Mouse (Mus musculus) adrenal gland, adult 2 months (tissue): ENCODE measurements around the gene Tas2r107. TPM values are rescaled to one million over a fixed set of nuclear protein-coding genes. Genes with fewer than 3 reads are reported as not detected.
"Not testable (repeated sequence)": the region's sequence is repeated elsewhere in the genome, so short reads cannot be mapped to it uniquely, and the experiment has no call there.

Experiments
- DNase-seq: peaks from one replicate; pipeline ENCODE4 v3.0.0; 2021
- long read RNA-seq: library from polyadenylated mRNA; stranded (forward); transcript quantifications from one replicate; pipeline ENCODE4 v2.0.0, GENCODE M21; 2021
- polyA plus RNA-seq: library from polyadenylated mRNA; depleted of rRNA; stranded (reverse); fragments of >200 nt; gene quantifications from 2 replicates; pipeline ENCODE4 v1.2.3, GENCODE M21; 2012; rRNA removed
- total RNA-seq, 2 experiments: library from RNA; stranded (reverse); gene quantifications; 2 replicates each; pipeline ENCODE4 v1.2.3; 2021

The Tas2r107 gene
- total RNA-seq (not detected), polyA plus RNA-seq (not detected in 2 replicates)
- long read RNA-seq = 0 reads

DNA sequence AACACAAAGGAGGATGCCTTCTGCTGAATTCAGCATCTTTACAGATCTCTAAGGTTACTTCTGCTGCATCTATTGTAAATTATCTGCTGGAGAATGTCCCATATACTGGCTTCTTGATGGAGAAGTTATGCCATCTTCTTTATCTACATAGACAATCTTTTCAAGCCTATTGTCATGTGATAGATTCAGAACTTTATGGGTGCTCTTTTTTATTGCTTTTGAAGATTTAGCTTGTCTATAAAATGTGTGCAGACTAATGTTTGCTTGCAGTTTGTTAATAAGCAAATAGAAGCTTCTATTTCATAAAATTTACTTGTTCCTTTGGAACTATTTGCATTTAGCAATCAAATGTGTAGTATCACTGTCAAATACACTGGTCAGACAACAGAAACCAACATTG lies at the start of gene Tas2r107:
Gene Tas2r107 (minus strand): TSS at position 101 of the 400 bp plus-strand sequence.
- no peak for DNase-seq

DNA sequence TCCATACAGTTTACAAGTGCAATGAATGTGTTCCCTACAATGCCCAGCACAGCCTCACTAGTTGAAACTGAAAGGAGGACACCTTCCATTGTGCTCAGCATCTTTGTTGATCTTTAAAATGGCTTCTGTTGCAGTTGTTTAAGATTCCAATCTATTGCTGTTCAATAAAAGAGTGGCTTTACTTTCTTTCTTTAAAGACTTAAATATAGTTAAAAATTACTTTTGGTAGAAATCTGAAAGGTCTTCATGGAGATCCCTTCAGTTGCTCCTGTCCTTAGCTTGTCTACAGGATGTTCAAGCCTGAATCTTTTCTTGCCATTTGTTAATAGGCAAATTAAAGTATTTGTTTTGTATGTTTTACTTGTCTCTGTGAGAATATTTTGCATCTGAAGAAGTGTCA lies 30.0 kb upstream of the Tas2r107 start, which contains the start of gene Tas2r114:
Gene Tas2r114 (minus strand): TSS at position 101 of the 400 bp plus-strand sequence.
- DNase-seq = no peak

- no peak for DNase-seq
Observed at GRCm38 (mm10) chr6:131687395-131687794, 27.4 kb upstream of the Tas2r107 start, which contains the start of gene Tas2r105. TSS of gene Tas2r105 (minus strand) at chr6:131687495.

GRCm38 (mm10) chr6:131685644-131686043 lies 25.7 kb upstream of the Tas2r107 start, which contains the start of gene Tas2r104:
TSS of gene Tas2r104 (minus strand) at chr6:131685744.
- DNase-seq = no peak

DNA sequence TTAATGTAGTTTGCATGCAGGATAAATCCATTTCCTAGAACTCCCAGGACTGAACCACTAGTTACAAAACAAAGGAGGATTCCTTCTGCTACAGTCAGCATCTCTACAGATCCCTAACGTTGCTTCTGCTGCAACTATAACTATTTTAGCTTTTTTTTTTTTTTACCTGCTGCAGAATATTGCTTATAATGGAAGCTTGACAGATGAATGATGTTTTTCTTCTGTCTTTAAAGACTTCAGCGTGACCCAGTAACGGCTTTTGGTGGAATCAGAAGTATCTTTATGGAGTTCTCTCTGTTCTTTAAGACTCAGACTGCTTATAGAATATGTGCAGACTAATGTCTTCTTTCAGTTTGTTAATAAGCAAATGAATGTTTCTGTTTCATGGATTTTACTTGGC lies 18.8 kb upstream of the Tas2r107 start, which contains the start of gene Tas2r106:
Gene Tas2r106 (minus strand): TSS at position 101 of the 400 bp plus-strand sequence.
- no peak for DNase-seq

DNA sequence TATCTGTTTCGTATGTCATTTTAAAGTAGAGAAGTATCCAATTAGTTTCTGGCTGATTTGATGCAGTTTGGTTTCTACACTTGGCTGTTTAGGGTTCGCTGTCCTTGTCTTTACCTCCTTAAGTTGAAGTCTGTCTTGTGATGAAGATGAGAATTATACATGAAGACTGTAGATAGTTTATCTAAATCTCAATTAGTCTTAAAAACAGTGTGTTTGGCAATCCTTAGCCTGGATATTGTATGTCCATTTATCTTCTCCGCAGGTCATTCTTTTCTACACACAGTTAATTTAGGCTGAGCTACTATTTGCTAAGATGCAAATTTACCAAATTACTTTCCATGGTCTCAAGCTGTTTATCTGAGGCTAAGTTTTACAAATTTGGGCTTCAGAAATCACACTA lies 29.1 kb downstream of the Tas2r107 start, which contains the start of gene Tas2r130:
Gene Tas2r130 (minus strand): TSS at position 101 of the 400 bp plus-strand sequence.
- no peak for DNase-seq

- not testable (repeated sequence) for DNase-seq
Observed at GRCm38 (mm10) chr6:131609956-131610355, 50.0 kb downstream of the Tas2r107 start.

Other genes starting within 250 kb of the Tas2r107 start
- not detected for gene 5430401F13Rik, start 173.7 kb downstream of the Tas2r107 start, total RNA-seq
- gene 5430401F13Rik, start 173.7 kb downstream of the Tas2r107 start, polyA plus RNA-seq = not detected in 2 replicates
- gene Gm6619, start 173.7 kb downstream of the Tas2r107 start, total RNA-seq = not detected
- gene Gm6619, start 173.7 kb downstream of the Tas2r107 start, polyA plus RNA-seq = not detected in 2 replicates
- gene Tas2r130, start 29.2 kb downstream of the Tas2r107 start, total RNA-seq = not detected
- not detected in 2 replicates for gene Tas2r130, start 29.2 kb downstream of the Tas2r107 start, polyA plus RNA-seq
- gene Tas2r106, start 18.7 kb upstream of the Tas2r107 start, total RNA-seq = not detected
- not detected in 2 replicates for gene Tas2r106, start 18.7 kb upstream of the Tas2r107 start, polyA plus RNA-seq
- gene Tas2r104, start 25.6 kb upstream of the Tas2r107 start, total RNA-seq = not detected
- not detected in 2 replicates for gene Tas2r104, start 25.6 kb upstream of the Tas2r107 start, polyA plus RNA-seq
- gene Tas2r105, start 27.3 kb upstream of the Tas2r107 start, total RNA-seq = not detected
- gene Tas2r105, start 27.3 kb upstream of the Tas2r107 start, polyA plus RNA-seq = not detected in 2 replicates
- gene Tas2r114, start 29.9 kb upstream of the Tas2r107 start, total RNA-seq = not detected
- not detected in 2 replicates for gene Tas2r114, start 29.9 kb upstream of the Tas2r107 start, polyA plus RNA-seq